12 mouse cellular contexts compared by ENCODE assay signal in genomic region chr10:87020711-87021110, GRCm38 (mm10). TPM values are rescaled to one million over a fixed set of nuclear protein-coding genes. Genes with fewer than 3 reads are reported as not detected.
A peak's percentile ranks its signal among the peaks of the same experiment; 100 is the strongest.
DNase-seq lines count a peak whose midpoint lies in the region; ATAC-seq and TF ChIP-seq lines count a peak whose summit lies in the region.
"Had no signal": no experiment of that assay in that cellular context is flagged by ENCODE, and none has a peak within 500 bp of the region (broad histone marks: within the 10 kb centered on the region; RNA-seq: fewer than 3 reads in every experiment).

No protein-coding gene starts in this region.

- no peaks in the 10 kb centered on the region for H3K9me3 ChIP-seq in hindbrain, postnatal 0 days (ENCODE audit: low read length)
- H3K9me3 ChIP-seq in liver, embryonic 14.5 days (ENCODE audit: control insufficient read depth, low read length) = no peaks in the 10 kb centered on the region
- no peaks in the 10 kb centered on the region for H3K9me3 ChIP-seq in stomach, postnatal 0 days (ENCODE audit: control insufficient read depth, low read length)
- H3K9me3 ChIP-seq: stomach, embryonic 15.5 days had no signal

- H3K4me1 ChIP-seq in hindbrain, postnatal 0 days (ENCODE audit: insufficient read depth, low read length) = no peaks in the 10 kb centered on the region
- H3K4me1 ChIP-seq in liver, embryonic 14.5 days (replicated peaks; ENCODE audit: control insufficient read depth in 2 of 2, insufficient read depth in 2 of 2, low read length in 1 of 2) = no peaks in the 10 kb centered on the region
- H3K4me1 ChIP-seq in stomach, postnatal 0 days (replicated peaks; ENCODE audit: control insufficient read depth, insufficient read depth) = no peaks in the 10 kb centered on the region
- H3K4me1 ChIP-seq: stomach, embryonic 15.5 days had no signal

- no peak overlapping the region for H3K4me3 ChIP-seq in gastrocnemius, adult 2 months
- H3K4me3 ChIP-seq in hindbrain, postnatal 0 days (ENCODE audit: low read length) = no peak overlapping the region
- H3K4me3 ChIP-seq in liver, embryonic 14.5 days (ENCODE audit: insufficient read depth in 1 of 2, low read depth in 2 of 2, low read length in 2 of 2) = no peak overlapping the region
- no peak overlapping the region for H3K4me3 ChIP-seq in stomach, postnatal 0 days (ENCODE audit: low read depth, low read length)
- H3K4me3 ChIP-seq: stomach, embryonic 15.5 days had no signal

- H3K27ac ChIP-seq in gastrocnemius, adult 2 months = no peak overlapping the region
- no peak overlapping the region for H3K27ac ChIP-seq in hindbrain, postnatal 0 days
- no peak overlapping the region for H3K27ac ChIP-seq in liver, embryonic 14.5 days
- H3K27ac ChIP-seq in stomach, postnatal 0 days (replicated peaks) = no peak overlapping the region
- H3K27ac ChIP-seq: macrophage; stomach, embryonic 15.5 days had no signal

- peak; percentile 30 for TF ChIP-seq CTCF in gastrocnemius, adult 2 months (IDR thresholded peaks at IDR 0.05)
- peak; percentile 52 for TF ChIP-seq CTCF in hindbrain, postnatal 0 days (IDR thresholded peaks at IDR 0.05; ENCODE audit: low read depth)
- peak; percentile 29; the same call in 1 of the 2 replicates for TF ChIP-seq CTCF in liver, embryonic 14.5 days (IDR thresholded peaks at IDR 0.05; ENCODE audit: low read depth)
- peak; percentile 63 for TF ChIP-seq CTCF in stomach, postnatal 0 days (IDR thresholded peaks at IDR 0.05; ENCODE audit: low read depth)

- intact Hi-C loops in gastrocnemius, adult 2 months (cut with DNase I) = loop anchor here (2.0 kb wide), 1 partner anchor 50 kb away; no protein-coding TSS in a partner anchor

- H3K36me3 ChIP-seq in hindbrain, postnatal 0 days (ENCODE audit: insufficient read depth, low read length) = no peaks in the 10 kb centered on the region
- H3K36me3 ChIP-seq in liver, embryonic 14.5 days (replicated peaks; ENCODE audit: control insufficient read depth, insufficient read depth, low read depth) = no peaks in the 10 kb centered on the region
- no peaks in the 10 kb centered on the region for H3K36me3 ChIP-seq in stomach, postnatal 0 days (ENCODE audit: control insufficient read depth, insufficient read depth, low read length)
- H3K36me3 ChIP-seq: G1E; stomach, embryonic 15.5 days had no signal

- 57% methylated on average over 15 of the region's 16 CpGs for WGBS in hindbrain, postnatal 0 days
- WGBS in liver, embryonic 14.5 days (ENCODE audit: insufficient replicate concordance) = 49% methylated on average over 15 of the region's 16 CpGs
- WGBS in stomach, postnatal 0 days = 54% methylated on average over 14 of the region's 16 CpGs

- DNase-seq in gastrocnemius, adult 2 months = peak; percentile 47
- no peak for DNase-seq in gastrocnemius, postnatal 25 days
- DNase-seq in thymus, postnatal 14 days = peak; percentile 21
- no peak for DNase-seq in thymus, postnatal 25 days
- peak; percentile 48 to 76 for DNase-seq in cerebellum, postnatal 25 days
- DNase-seq in hindbrain, postnatal 0 days (ENCODE audit: low spot score) = peak; percentile 75
- DNase-seq in liver, embryonic 14.5 days (ENCODE audit: low read depth in 3 of 3, low spot score in 3 of 3) = no peak
- peak; percentile 53 for DNase-seq in stomach, postnatal 0 days (ENCODE audit: low spot score)

- no peak for TF ChIP-seq EP300 in liver, embryonic 14.5 days (IDR thresholded peaks at IDR 0.05; ENCODE audit: low read depth)
- TF ChIP-seq EP300 in stomach, postnatal 0 days (optimal IDR thresholded peaks at IDR 0.05) = no peak

- H3K27me3 ChIP-seq in hindbrain, postnatal 0 days (ENCODE audit: insufficient read depth, low read length) = no peaks in the 10 kb centered on the region
- no peaks in the 10 kb centered on the region for H3K27me3 ChIP-seq in liver, embryonic 14.5 days (ENCODE audit: control insufficient read depth, insufficient read depth, low read length)
- H3K27me3 ChIP-seq in stomach, postnatal 0 days (ENCODE audit: control insufficient read depth, insufficient read depth, low read length) = no peaks in the 10 kb centered on the region
- H3K27me3 ChIP-seq: stomach, embryonic 15.5 days had no signal

- no peak overlapping the region for H3K9ac ChIP-seq in hindbrain, postnatal 0 days (replicated peaks; ENCODE audit: low read length)
- H3K9ac ChIP-seq in liver, embryonic 14.5 days (replicated peaks) = no peak overlapping the region
- H3K9ac ChIP-seq in stomach, postnatal 0 days (ENCODE audit: low read length) = no peak overlapping the region
- H3K9ac ChIP-seq: stomach, embryonic 15.5 days had no signal

- ATAC-seq in hindbrain, postnatal 0 days = peak; percentile 76
- no peak for ATAC-seq in liver, embryonic 14.5 days (ENCODE audit: insufficient read depth)
- ATAC-seq in stomach, postnatal 0 days (ENCODE audit: low FRiP score, low TSS enrichment) = no peak

- H3K4me2 ChIP-seq in hindbrain, postnatal 0 days (ENCODE audit: low read depth, low read length) = no peak overlapping the region
- H3K4me2 ChIP-seq in liver, embryonic 14.5 days (ENCODE audit: low read depth) = no peak overlapping the region
- H3K4me2 ChIP-seq in stomach, postnatal 0 days (replicated peaks; ENCODE audit: low read depth) = no peak overlapping the region
- H3K4me2 ChIP-seq: stomach, embryonic 15.5 days had no signal

RNA-seq across cellular contexts. Expression of gene Stab2, which starts 12.9 kb away (rescaled TPM):
- 1 to 10 TPM in 1 of 2 experiments, under 1 TPM in 1; 0.84 to 4.5 TPM for total RNA-seq in gastrocnemius, adult 2 months (2021)
- total RNA-seq in gastrocnemius, postnatal 25 days (2021) = 1 to 10 TPM in 1 of 2 experiments, under 1 TPM in 1; 0.78 to 1.3 TPM
- 0.42 TPM in 1 of 2 replicates, not detected in the other for total RNA-seq in hindbrain, postnatal 0 days (2014; rRNA removed)
- polyA plus RNA-seq in hindbrain, postnatal 0 days (2015; fragmentation: Nextera tagmentation; extraction: Ambion mirVana) = 0.10 and 0.42 TPM in 2 replicates
- 10.3 and 10.8 TPM in 2 replicates for polyA plus RNA-seq in liver, embryonic 14.5 days (2012; rRNA removed)
- 17.7 and 17.9 TPM in 2 replicates for polyA plus RNA-seq in liver, embryonic 14.5 days (2014; fragmentation: Nextera tagmentation; extraction: Ambion mirVana)
- 0.17 and 0.31 TPM in 2 replicates for polyA plus RNA-seq in stomach, postnatal 0 days (2015; fragmentation: Nextera tagmentation; extraction: Ambion mirVana)
- polyA plus RNA-seq: G1E had no signal

RNA-seq across cellular contexts. Expression of gene 1700113H08Rik, which starts 37.1 kb away (rescaled TPM):
- under 1 TPM; 0.66 to 0.70 TPM for total RNA-seq in gastrocnemius, adult 2 months (2021)
- under 1 TPM; 0.40 to 0.69 TPM for total RNA-seq in gastrocnemius, postnatal 25 days (2021)
- 0.89 TPM in 1 of 2 replicates, not detected in the other for total RNA-seq in hindbrain, postnatal 0 days (2014; rRNA removed)
- polyA plus RNA-seq in hindbrain, postnatal 0 days (2015; fragmentation: Nextera tagmentation; extraction: Ambion mirVana) = 0.25 and 0.39 TPM in 2 replicates
- not detected in 2 replicates for polyA plus RNA-seq in liver, embryonic 14.5 days (2012; rRNA removed)
- polyA plus RNA-seq in liver, embryonic 14.5 days (2014; fragmentation: Nextera tagmentation; extraction: Ambion mirVana) = not detected in 2 replicates
- not detected in 2 replicates for polyA plus RNA-seq in stomach, postnatal 0 days (2015; fragmentation: Nextera tagmentation; extraction: Ambion mirVana)
- total RNA-seq: gastrocnemius, postnatal 4 days had no signal
- polyA plus RNA-seq: G1E, macrophage had no signal

Comparison
In these comparisons a context has a peak if more than half of its experiments do, and no peak if none do; other contexts are left out.
1. DNase-seq: peak in gastrocnemius, adult 2 months (single experiment), thymus, postnatal 14 days (single experiment), cerebellum, postnatal 25 days (2 of 2), hindbrain, postnatal 0 days (single experiment) and stomach, postnatal 0 days (single experiment); none in gastrocnemius, postnatal 25 days (single experiment), thymus, postnatal 25 days (single experiment) and liver, embryonic 14.5 days (0 of 3).
2. Peak in every context shown above with its lines, with median percentiles within 50 percentile points of each other: CTCF ChIP-seq.